Mouse (Mus musculus) spleen, adult 2 months (tissue): ENCODE data around the gene Trim72.

Experiments
- CTCF ChIP-seq: fragments of 200-500 bp; IDR thresholded peaks from 2 replicates; pipeline ENCODE4 v1.5.1; 2011; ENCODE audit warnings: mild to moderate bottlenecking, inconsistent platforms; ENCODE audit not compliant: insufficient read depth, insufficient read length, insufficient replicate concordance; ENCODE audit errors: extremely low read depth
- POLR2A ChIP-seq: fragments of 200-500 bp; IDR thresholded peaks from 2 replicates; pipeline ENCODE4 v1.6.1; 2011; ENCODE audit warnings: low read depth, low read length, inconsistent platforms

GRCm38 (mm10) chr7:128057860-128058259 is 54.1 kb downstream of the Trim72 start:
- TF ChIP-seq POLR2A, result no peak
- TF ChIP-seq CTCF, result no peak
